Mouse (Mus musculus): ENCODE measurements at regions not wholly inside any gene's neighbourhood (a gene's known extent, or its start where the extent isn't known, plus 50 kb on each side); places are given as distances from the start of the nearest gene placed in this dataset.

GRCm38 (mm10) chr1:128786941-128787569 lies 195.0 kb upstream of the Cxcr4 start:
- no peak for DNase-seq

GRCm38 (mm10) chr1:128782286-128782685 lies 190.2 kb upstream of the Cxcr4 start:
- intact Hi-C loops (cut with DNase I) = no loop called here
- TF ChIP-seq CTCF (IDR thresholded peaks at IDR 0.05) = no peak
- no peak for DNase-seq
- H3K27ac ChIP-seq = no peak overlapping the region
- no peak overlapping the region for H3K4me3 ChIP-seq

More at GRCm38 (mm10) chr1:128786941-128787569, 195.0 kb upstream of the Cxcr4 start:
- Histone ChIP-seq H3K27ac (no peak overlapping the region), H3K4me3 (no peak overlapping the region)
- no peak for TF ChIP-seq CTCF (IDR thresholded peaks at IDR 0.05)
- intact Hi-C loops (cut with DNase I) = no loop called here

- no peak overlapping the region for H3K4me3 ChIP-seq
- TF ChIP-seq CTCF (IDR thresholded peaks at IDR 0.05) = no peak
- DNase-seq = no peak
- no peak overlapping the region for H3K27ac ChIP-seq
- intact Hi-C loops (cut with DNase I) = no loop called here
Measured at GRCm38 (mm10) chr1:128781871-128782270, 189.8 kb upstream of the Cxcr4 start.

- no peak for DNase-seq
- Histone ChIP-seq H3K4me3 (no peak overlapping the region), H3K27ac (no peak overlapping the region)
- no peak for TF ChIP-seq CTCF (IDR thresholded peaks at IDR 0.05)
- intact Hi-C loops (cut with DNase I) = no loop called here
Measured at GRCm38 (mm10) chr1:128781311-128781710, 189.2 kb upstream of the Cxcr4 start.

- intact Hi-C loops (cut with DNase I) = no loop called here
- no peak for TF ChIP-seq CTCF (IDR thresholded peaks at IDR 0.05)
- DNase-seq = no peak
- Histone ChIP-seq H3K27ac (no peak overlapping the region), H3K4me3 (no peak overlapping the region)
Measured at GRCm38 (mm10) chr1:128779586-128780158, 187.6 kb upstream of the Cxcr4 start.

- intact Hi-C loops (cut with DNase I) = no loop called here
- no peak for DNase-seq
- no peak overlapping the region for H3K27ac ChIP-seq
- TF ChIP-seq CTCF (IDR thresholded peaks at IDR 0.05) = no peak
- no peak overlapping the region for H3K4me3 ChIP-seq
Measured at GRCm38 (mm10) chr1:128772440-128772839, 180.3 kb upstream of the Cxcr4 start.

GRCm38 (mm10) chr1:128770786-128771185 lies 178.7 kb upstream of the Cxcr4 start:
- no peak for TF ChIP-seq CTCF (IDR thresholded peaks at IDR 0.05)
- Histone ChIP-seq H3K27ac (no peak overlapping the region), H3K4me3 (no peak overlapping the region)
- intact Hi-C loops (cut with DNase I) = no loop called here
- no peak for DNase-seq

- DNase-seq = no peak
- intact Hi-C loops (cut with DNase I) = no loop called here
- Histone ChIP-seq H3K27ac (no peak overlapping the region), H3K4me3 (no peak overlapping the region)
- no peak for TF ChIP-seq CTCF (IDR thresholded peaks at IDR 0.05)
Measured at GRCm38 (mm10) chr1:128767991-128768390, 175.9 kb upstream of the Cxcr4 start.

- Histone ChIP-seq H3K4me3 (no peak overlapping the region), H3K27ac (no peak overlapping the region)
- DNase-seq = no peak
- intact Hi-C loops (cut with DNase I) = no loop called here
- TF ChIP-seq CTCF (IDR thresholded peaks at IDR 0.05) = no peak
Measured at GRCm38 (mm10) chr1:128767415-128767814, 175.3 kb upstream of the Cxcr4 start.

GRCm38 (mm10) chr1:128766894-128767268 lies 174.8 kb upstream of the Cxcr4 start:
- DNase-seq = no peak
- TF ChIP-seq CTCF (IDR thresholded peaks at IDR 0.05) = no peak
- Histone ChIP-seq H3K4me3 (no peak overlapping the region), H3K27ac (no peak overlapping the region)
- intact Hi-C loops (cut with DNase I) = no loop called here

- TF ChIP-seq CTCF (IDR thresholded peaks at IDR 0.05) = no peak
- H3K4me3 ChIP-seq = no peak overlapping the region
- no peak overlapping the region for H3K27ac ChIP-seq
- intact Hi-C loops (cut with DNase I) = no loop called here
- DNase-seq = no peak
Measured at GRCm38 (mm10) chr1:128766193-128766893, 174.2 kb upstream of the Cxcr4 start.

- no peak overlapping the region for H3K27ac ChIP-seq
- TF ChIP-seq CTCF (IDR thresholded peaks at IDR 0.05) = no peak
Measured at GRCm38 (mm10) chr1:128765626-128766025, 173.5 kb upstream of the Cxcr4 start.

GRCm38 (mm10) chr1:128765142-128765541 lies 173.0 kb upstream of the Cxcr4 start:
- no peak overlapping the region for H3K27ac ChIP-seq
- DNase-seq = no peak
- intact Hi-C loops (cut with DNase I) = no loop called here
- TF ChIP-seq CTCF (IDR thresholded peaks at IDR 0.05) = no peak
- H3K4me3 ChIP-seq = no peak overlapping the region

More at GRCm38 (mm10) chr1:128765626-128766025, 173.5 kb upstream of the Cxcr4 start:
- DNase-seq = no peak
- intact Hi-C loops (cut with DNase I) = no loop called here
- H3K4me3 ChIP-seq = no peak overlapping the region
